Mouse (Mus musculus) 416B (cell line): Measurements from ENCODE around the gene Lpo.

Experiments used
- DNase-seq: peaks from one replicate; pipeline ENCODE4 v3.0.0; 2011; ENCODE audit warnings: low read depth

The Lpo gene

DNA sequence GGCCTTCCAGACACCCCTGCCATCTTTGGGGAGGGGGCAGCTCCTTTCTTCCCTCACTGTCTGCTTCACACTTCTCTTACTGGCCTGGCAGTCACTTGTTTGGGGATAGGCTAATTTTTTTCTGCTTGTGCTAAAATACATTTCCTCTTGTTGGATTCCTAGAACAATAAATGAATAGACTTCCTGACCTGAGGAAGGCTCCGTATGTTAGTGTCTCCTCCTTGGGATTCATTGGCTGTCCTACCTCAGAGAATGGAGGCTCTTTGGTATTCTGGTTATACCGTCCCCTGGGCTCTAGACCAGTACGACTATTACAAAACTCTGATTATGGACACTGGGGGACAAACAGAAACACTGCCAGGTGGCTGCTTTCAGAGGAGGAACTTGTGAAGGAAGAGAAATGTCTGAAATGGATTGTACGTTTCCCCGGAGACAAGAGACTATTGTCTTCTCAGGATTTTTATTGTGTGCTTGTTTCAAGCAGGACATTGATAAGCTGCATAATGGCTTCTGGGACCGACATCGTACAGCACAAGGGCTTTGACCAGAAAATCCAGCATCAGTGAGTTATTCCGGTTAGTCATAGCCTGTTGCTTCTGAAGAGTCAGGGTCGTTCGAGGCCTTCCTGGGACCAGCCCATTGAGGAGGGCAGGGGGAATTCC lies at the start of gene Lpo:
TSS of gene Lpo (minus strand) at position 51 of the 662 bp plus-strand sequence.
- DNase-seq, result no peak

DNA sequence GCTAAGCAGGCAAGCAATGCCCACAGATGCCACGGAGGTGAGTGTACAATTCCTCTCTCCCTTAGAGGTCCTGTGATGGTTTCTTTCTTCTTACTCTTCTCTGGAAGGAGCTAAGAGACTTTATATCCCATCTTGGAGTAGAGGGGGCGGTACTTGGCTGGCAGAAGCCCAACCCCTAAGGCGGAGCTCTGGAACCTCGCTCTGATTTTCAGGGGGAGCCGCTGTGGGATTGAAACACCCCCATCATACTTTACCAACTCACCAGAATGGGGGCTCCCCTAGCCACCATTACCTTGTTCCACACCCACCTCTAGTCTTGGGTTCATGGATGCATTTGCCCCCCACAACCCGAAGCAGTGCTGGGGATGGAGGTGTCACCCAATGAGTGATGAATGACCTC lies 47.3 kb upstream of the Lpo start, which contains the start of gene Epx:
TSS of gene Epx (minus strand) at position 101 of the 400 bp plus-strand sequence.
- DNase-seq, result no peak

DNA sequence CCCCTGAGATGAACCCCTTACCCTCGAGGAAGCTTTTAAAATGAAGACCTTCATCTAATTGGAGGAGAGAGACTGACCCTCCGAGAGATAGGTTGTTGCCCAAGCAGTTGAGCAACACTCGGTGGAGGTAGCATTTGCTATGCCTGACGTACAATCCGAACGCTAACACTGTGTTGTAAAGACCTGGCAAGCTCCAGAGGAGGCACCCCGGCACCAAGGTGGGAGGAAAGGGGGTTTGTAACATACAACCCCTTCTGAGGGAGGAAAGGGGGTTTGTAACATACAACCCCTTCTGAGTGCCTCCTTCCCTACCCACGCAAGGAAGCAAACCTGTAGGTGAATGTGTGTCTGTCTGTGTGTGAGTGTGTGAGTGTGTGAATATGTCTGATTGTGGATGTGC lies 43.7 kb upstream of the Lpo start:
- DNase-seq, result no peak

DNA sequence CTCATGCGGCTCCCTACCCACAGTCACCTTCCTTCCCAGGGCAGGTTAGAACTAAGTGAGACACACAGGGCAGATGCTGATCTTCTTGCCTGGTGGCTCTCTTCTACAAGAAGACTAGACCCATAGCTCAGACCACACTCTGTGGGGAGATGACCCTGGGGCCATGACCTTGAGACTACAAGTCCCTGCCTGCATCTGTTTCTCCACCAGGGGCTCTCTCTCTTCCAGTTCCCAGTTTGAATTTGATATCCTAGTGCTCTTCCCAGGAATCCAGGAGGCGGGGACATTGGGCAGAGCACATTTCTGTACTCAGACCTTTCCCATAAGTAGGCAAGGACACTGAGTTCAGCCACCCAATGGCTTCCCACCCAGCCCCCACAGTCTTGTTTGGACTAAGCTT lies 42.0 kb upstream of the Lpo start:
- no peak for DNase-seq

DNA sequence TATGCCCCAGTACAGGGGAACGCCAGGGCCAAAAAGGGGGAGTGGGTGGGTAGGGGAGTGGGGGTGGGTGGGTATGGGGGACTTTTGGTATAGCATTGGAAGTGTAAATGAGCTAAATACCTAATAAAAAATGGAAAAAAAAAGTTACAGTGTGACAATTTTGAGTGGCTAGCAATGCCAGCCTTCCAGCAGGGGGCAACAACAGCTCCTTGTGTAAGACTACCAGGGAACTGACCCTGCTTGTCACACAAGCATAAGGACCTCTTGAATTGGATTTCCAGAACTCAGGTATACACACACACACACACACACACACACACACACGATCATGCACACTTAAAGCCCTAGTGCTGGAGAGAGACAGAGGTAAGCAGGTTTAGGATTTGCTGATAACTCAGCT lies 38.8 kb upstream of the Lpo start:
- peak; percentile 50 for DNase-seq

DNA sequence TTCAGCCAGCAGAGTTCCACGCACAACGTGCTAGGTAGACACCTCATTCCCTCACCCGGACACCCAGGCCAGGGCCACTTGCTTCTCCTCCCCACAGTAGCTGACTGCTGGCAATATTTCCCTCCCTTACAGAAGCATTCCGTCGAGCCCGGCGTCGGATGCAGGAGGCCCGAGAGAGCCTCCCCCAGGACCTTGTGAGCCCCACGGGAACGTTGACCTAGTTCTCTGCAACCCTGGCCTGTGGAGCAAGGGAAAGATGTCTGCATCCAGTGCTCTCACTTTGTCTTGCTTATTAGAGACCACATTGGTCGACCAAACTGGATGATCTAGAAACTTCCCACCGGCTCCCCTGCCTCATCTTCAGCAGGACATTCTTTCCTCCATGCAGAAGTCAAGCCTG lies 34.7 kb upstream of the Lpo start:
- DNase-seq, result no peak

DNA sequence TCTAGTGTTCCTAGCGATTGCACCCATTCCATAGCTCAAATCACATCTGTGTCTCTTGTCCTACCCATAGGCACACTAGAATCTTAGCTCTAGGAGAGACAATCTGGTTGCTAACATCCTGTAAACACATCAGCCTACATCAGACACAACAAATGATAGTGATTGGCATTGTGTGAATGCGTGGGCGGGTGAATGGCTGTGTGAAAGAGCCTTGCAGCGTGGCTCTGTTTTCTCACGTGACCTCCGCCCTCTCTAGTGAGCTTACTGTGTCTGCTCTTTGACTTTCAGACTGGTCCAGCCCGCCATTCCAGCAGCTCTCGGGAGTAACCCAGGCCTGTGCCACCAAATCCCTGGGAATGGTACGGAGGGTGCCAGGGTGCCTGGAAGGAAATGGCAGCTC lies 32.3 kb upstream of the Lpo start:
- DNase-seq, result no peak

DNA sequence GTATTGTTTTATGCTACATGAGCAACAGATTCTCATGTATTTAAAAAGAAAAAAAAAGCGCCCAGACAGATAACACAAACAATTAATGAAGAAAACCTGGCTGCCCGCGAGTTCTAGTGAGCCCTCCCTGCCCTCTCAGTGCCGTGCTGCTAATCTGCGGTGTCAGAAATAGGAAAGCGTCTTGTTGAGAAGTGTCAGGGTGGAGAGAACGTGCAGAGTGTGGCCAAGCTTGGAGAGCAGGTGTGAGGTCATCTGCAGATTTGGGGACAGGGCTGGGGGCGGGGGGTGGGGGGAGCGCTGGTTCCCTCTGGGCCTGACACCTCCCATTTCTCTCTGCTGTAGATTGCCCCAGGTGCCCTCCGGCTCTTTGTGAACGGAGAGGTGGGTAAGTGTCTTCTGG lies 31.2 kb upstream of the Lpo start:
- no peak for DNase-seq

DNA sequence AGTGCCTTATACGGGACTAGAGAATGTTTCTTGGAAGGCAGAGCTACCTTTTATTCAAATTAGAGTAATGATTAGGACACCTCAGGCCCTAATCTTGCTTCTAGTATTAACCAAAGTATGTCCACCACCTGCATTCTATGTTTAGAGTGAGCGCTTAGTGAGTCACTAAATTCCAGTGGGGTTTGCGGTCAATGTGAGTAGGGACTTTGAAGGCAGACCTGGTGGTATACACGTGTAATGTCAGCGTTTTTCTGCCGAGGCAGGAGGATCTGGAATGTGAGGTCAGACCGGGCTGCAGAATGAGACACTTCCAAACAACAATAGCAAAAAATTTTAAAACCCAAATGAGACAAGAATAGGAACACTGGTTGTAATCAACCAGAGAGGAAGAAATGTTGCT lies 26.5 kb upstream of the Lpo start:
- no peak for DNase-seq

DNA sequence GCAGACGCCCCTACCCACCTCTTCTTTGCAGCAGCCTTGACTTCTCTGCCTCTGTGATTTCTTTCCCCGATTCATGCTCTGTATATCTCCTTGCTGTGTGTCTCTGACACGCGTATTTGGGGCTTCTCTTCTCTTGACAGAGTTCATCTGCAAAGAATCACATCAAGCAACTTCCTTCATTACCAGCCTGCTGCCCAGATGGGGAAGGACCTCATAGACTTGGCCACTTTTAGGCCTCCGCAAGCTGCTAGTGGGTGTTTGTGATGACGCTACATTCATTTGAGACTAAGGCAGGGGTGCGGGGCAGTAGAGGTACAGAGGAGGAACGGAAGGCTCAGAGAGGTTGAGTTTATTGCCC lies 25.5 kb upstream of the Lpo start:
- DNase-seq, result peak; percentile 8

DNA sequence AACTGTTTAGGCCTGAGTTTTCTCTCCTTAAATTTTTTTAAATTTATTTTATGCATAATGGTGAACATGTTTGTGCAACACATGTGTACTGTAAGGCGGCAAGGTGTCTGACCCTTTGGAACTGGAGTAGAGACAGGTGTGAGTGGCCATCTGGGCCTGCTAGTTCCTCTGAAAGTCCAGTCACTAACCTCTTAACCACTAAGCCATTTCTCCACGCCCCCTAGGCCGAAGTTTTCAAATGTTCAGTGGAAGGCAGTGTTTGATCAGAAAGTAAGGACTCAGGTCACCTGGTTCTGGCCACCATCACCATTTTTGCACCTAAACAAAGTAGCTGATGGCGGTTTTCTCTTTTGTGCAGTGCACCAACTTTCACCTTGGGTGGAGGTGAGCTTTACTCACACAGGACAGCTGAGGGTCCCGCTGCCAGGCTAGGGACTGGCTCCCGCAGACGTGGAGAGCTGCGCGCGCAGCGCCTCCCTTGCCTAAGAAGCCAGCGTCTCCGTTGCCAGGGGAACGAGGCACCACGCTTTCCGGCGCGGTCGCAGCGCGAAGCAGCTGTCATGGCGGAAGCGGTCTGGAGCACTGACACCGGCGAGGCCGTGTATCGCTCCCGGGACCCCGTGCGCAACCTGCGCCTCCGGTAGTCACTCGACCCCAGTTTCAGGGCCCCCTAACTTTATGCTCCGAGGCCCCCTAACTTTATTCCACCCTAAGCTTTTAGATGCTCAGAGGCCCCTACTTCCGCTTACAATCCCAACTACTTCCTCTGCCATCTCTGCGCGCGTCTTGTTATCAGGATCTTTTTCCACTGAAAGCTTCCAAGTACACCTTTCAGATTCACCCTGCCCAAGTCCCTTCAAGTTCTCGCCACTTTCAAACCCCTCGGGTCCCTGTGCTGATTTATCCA lies 24.9 kb upstream of the Lpo start, which contains the start of gene Mks1:
TSS of gene Mks1 (plus strand) at position 526 of the 907 bp plus-strand sequence.
- DNase-seq, result peak; percentile 84

DNA sequence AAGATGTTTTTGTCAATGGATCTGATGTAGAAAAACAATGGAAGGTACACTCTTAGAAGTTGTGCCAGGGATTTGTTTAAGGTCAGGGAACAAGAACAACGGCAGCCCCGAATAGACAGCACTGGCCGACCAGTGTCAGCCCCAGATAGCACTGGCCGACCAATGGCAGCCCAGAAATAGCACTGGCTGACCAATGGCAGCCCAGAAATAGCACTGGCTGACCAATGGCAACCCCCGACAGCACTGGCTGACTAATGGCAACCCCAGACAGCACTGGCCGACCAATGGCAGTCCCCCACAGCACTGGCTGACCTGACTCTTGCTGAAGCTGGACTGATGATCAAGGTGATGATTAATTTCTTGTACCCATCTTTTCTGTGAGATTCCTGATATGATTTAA lies 19.8 kb upstream of the Lpo start:
- DNase-seq, result no peak

DNA sequence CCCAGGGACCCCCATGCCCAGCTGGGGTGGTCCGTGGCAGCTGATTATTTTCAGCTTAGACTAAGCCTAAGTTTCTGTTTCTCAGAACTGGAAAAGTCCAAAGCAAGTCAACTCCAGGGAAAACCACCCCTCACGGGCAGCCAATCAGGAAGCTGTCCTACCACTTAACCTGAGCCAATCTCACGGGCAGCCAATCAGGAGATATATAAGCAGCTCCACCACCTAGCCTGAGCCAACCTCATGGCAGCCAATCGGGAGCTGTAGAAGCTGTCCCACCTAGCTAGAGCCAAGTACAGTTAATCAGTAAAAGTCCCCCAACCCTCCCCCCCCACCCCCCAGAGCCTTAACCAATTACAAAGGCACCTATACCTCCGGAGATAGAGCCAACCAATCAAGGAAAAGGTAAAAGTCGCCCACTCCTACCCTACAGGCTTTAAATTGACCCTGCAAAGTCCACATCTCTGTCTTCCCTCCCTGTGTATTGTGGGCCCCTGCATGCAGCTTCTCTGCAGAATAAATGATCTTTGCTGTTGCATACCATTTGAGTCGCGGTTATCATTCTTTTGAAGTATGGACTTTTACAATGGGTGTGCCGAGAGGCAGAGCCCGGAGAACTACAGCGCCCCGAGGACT lies 19.0 kb upstream of the Lpo start:
- no peak for DNase-seq

DNA sequence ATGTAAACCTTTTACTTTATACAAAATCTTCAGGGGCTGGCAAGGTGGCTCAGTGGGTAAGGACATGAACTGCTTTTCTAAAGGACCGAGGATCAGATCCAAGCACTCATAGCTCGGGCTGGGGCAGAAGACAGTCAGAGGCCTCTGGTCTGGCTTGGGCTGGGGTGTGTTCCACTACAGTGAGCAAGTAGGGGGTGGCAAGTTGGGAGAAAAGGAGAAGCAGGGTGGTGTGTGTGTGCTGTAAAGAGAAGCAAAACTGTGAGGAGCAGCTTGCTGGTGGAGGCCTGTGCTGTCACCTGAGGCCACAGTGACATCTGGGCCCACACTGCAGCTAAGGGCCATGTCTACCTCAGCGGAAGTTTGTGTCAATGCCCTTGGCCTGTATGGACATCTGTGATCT lies 13.3 kb upstream of the Lpo start:
- DNase-seq, result no peak

DNA sequence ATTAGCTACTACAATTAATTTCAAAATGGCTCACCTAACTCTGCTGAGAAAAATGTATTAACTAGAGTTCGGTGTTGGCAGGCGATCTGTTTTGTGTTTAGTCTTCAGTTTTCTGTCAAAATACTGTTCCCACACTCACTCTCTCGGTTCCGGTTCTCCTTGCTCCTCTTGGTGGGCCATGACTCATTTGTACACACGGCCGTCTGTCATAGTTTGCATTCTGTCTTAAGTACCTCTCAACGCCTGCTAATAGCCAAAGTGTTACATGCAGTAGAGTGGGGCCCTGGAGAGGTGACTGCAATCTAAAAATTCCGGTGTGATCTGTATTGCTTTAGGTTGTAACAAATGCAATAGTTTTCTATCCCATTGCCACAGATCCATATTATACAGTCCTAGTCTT lies 12.6 kb upstream of the Lpo start:
- no peak for DNase-seq

DNA sequence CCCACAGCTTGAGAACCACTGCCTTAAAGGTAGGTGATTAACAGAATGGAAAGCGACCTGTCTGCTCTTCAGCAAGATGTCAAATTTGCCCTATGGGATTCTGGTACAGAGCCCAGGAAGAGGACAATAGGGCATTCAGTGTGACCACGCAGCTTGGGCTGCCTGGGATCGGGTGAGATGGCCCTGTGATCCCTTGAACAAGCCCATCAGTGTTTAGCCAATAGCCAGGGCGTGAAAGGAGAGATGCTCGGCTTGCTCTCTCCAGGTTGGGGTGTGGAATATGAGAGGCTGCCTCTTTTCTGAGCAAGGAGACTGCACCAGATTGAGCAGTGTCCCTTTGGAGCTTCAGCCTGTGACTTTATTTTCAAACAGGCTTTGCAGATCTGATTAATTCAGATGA lies 6.6 kb downstream of the Lpo start:
- DNase-seq, result no peak

DNA sequence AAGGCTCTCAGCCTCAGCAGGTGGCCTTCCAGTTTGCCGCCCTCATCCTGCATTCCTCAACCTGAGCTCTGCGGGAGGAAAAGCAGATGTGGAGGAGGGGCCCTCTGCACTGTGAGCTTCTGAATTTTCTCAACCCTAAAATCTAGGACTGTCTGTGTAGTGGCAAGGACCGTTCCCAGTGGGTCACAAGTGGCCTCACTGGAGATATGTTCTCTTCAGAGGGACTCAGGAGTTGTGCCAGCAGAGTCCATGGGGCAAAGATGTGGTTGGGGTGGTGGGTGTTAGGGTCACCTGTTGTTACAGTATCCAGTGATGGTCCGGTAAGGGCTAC lies 10.7 kb downstream of the Lpo start:
- no peak for DNase-seq

DNA sequence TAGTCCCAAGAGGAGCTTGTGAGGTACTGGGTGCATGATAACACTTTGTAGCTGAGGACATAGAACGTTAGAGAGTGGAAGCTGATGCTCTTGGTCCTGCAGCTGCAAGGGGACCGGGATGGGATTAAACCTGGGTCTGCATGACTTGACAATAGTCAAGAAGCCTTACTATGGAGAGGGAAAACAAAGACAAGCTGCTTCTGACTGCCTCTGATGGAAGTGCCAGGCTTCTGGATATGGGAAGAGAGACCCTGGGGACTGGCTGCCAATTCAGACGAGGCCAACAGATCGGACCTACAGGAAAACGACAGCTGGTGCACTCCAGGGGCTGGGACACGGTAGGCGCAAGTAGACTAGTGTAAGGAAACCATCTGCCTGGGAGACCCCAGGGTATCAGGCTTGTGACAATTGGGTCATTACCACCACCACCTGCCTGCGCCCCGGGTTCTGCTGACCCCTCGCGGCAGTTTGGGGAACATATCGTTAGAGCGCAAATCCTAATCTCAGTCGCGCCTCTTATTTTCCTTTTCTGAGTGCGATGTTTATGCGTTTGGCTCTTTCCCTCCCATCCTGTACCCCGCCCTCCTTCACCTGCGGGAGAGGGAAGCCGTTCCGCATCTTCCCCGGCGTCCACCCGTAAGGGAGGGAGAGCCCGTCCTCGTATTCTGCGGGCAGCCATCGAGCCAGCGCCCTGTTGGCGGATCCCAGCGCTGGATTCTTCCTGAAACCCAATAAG lies 11.2 kb downstream of the Lpo start:
- DNase-seq, result no peak

DNA sequence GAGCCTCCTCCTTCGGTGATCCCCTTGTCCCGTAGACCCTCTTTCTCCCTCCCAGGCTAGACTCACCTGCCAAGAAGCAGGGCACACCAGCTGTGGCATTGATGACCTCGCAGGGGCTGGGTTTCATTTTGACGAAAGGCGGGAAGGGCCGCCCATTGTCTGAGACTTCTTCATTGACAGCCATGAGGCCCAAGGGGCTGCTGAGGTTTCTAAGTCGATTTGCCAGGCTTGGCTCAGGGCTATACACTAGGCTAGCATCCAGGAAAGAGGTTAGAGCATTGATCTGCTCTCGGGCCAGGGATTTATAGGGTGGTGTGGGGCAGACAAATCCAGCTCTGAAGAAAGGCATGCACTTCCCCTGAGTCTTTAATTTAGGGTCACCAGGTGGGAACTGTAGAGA lies 13.3 kb downstream of the Lpo start:
- no peak for DNase-seq

DNA sequence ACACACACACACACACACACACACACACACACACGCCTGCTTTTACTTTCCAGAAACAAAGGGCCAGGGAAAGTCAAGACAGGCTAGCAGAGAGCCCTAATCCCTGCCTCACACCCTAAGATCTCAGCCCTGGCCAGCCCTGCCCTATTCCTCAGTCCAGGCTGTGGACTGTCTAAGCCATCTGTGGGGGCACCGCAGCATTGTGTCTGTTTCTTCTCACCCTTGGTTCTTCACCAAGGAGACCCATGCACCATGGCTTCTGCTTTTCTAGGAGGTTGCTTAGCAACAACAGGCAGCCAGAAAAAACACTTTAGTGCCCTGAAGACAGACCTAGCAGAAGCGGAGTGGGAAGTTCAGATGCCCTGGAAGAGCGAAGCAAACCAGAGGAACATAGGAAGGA lies 16.7 kb downstream of the Lpo start:
- DNase-seq, result no peak

DNA sequence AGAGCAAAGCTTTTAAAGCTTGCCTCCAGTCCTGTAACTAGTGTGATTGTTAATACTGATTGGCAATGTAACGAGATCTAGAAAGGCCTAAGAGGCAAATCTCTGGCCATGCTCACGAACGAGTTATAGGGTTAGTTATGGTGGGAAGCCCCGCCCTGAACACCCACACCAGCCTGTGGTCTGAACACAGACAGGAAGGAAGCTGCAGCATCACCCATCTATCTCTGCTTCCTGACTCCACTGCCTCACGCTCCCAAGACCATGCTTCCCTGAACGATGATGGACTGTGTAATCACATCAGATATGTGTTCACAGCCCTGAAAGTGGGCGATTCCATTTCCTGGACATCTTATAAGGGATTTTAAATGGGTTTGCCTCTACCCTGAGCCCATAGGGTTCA lies 19.9 kb downstream of the Lpo start:
- DNase-seq, result peak; percentile 77

DNA sequence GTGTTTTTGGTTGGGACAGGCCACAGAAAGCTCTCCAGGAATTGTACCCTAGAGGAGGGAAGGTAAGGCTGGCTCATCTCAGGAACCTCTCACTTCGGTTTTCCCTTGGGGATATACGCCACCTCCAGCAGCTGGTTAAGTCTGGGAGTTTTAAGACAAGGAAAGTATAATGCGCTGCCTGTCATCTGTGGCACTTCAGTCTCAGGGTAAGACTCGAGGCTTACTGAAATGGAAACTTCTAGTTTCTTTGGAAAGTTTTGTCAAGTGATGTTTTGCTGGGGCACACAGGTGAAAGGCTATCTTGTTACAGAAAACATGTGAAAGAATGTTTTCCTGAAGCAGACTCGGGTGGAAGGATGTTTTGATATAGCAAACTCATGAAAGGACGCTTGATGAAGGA lies 20.7 kb downstream of the Lpo start:
- no peak for DNase-seq

DNA sequence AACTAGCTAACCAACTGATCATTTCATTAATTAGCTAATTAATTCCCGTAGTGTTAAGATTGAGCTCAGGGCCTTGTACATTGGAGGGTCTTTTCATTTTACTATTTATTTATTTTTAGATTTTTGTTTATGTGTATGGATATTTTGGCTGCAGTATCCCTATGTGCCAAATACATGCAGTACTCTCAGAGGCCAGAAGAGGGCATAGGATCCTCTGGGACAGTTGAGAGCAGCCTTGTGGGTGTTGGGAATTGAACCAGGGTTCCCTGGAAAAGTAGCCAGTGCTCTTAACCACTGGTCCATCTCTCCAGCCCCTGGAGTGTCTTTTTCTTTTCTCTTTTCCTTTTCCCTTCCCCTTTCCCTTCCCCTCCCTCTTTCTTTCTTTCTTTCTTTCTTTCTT lies 22.6 kb downstream of the Lpo start:
- peak; percentile 61 for DNase-seq
